Mouse (Mus musculus) small intestine, adult 10 weeks (tissue): Measurements from ENCODE around the gene Ung. TPM values are rescaled to one million over a fixed set of nuclear protein-coding genes. Genes with fewer than 3 reads are reported as not detected.

Experiments used
- polyA plus RNA-seq: library from polyadenylated mRNA; stranded (reverse); fragments of 350-450 nt; fragmentation: Illumina TruSeq; extraction: RNeasy Lipid Tissue Mini Kit (QIAGEN cat#74804); gene quantifications from one replicate; pipeline ENCODE4 v1.2.3, GENCODE M21; 2014; ENCODE audit warnings: low replicate concordance

Gene Ung
- 0.59 TPM for polyA plus RNA-seq

DNA sequence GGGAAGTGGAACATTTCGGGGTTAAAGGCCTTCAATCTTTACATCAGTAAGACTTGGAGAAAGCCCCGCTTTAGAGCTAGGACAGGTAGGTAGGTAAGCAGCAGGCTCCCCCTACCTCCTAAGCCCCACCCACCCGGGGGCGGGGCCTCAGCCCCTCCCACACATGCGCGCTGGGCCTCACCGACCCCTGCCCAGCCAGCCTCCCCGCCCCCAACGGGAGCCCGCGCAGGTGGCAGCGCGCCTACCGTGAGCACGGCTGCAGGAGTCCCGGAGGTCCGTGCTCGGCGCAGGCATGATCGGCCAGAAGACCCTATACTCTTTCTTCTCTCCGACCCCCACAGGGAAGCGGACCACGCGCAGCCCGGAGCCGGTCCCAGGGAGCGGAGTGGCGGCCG lies at the start of gene Ung:
TSS of gene Ung (plus strand) at position 176 of the 395 bp plus-strand sequence.

DNA sequence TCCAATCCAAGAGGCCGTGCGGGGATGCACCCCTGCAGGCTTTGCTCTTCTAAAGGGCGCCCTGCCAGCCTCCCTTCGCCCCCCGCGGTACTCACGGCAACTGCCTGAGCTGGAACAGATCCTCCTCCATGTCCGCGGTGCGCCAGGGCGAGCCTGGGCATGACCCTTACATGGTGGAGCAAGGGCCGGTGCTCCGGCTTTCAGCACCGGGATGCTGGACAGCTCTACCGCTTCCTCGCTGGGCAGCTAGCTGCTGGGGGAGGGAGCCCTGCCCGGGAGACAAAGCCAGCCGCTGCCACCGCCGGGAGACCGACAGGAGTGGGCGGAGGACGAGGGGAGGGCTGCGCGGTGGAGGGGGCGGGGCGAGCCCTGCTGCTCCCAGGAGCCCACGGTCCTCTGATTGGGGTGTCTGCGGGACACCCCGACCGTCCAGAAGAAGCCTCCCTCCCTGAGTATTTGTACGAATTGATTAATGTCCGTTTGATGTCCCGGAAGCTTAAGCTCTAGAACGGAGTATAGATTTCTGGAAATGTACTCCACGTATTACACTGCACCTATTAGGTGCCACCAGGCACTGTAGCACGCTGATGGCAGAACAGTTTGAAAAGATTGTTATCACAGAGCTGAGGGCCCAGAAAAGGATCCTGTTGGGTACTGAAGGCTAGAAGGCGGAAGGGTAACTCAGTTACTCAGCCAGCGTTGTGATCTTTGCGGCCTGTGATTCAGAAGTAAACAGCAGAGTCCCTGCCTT lies 39.0 kb upstream of the Ung start, which contains the start of gene Svop:
TSS of gene Svop (minus strand) at position 514 of the 751 bp plus-strand sequence.

DNA sequence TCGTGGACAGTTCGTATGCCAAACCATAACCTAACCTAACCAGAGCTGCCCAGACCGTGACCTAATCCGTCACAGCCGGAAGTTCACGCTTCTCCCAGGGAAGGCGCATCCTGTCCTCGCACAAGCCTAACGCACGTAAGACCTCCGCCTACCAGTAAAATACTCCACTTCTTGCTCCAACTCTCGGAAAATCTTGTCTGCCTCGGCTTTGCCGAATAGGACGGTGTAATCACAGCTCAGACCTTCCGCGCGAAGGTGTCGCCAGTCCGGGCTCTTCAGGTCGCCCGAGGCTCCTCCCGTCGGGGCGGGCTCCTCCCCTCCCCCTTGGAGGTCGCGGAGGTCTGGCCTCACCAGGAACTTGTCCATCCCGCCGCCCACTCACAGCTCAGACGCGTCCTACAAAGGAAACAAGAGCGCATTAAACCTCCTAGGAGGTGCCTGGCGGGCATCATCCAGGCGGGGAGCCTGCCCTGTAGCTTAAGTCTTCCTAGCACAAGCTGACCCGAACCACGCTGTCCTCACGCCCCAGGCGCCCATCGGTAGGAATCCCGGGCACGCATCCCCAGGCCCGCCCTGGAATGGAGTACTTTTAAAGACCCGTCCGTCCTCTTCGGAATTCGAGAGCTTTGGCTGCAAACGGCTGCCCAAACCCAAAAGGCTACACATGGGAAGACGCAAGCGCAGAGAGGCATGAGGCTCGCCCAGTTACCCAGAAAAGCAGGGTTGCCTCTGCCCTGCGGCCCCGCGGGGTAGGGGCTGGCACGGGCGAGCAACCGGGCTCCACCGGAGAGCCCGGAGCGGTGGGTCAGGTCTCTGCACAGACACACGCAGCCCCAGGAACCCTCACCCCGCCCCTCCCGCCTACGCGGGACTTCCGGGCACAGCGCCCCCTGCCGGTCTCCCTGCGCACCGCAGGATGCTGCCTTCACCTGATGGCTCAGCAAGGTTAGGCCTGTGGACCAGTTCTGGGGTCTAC lies 2.5 kb upstream of the Ung start, which contains the start of gene Alkbh2:
TSS of gene Alkbh2 (minus strand) at position 845 of the 976 bp plus-strand sequence.

GRCm38 (mm10) chr5:114146028-114146888 lies 16.1 kb downstream of the Ung start, which contains the start of gene Acacb:
TSS of gene Acacb (plus strand) at chr5:114146535.

Other genes starting within 250 kb of the Ung start
- gene Coro1c, start 221.6 kb upstream of the Ung start, polyA plus RNA-seq, result 18.3 TPM
- gene Ssh1, start 136.5 kb upstream of the Ung start, polyA plus RNA-seq, result 0.93 TPM
- 1.6 TPM for gene Dao, start 126.7 kb upstream of the Ung start, polyA plus RNA-seq
- gene Usp30, start 64.9 kb upstream of the Ung start, polyA plus RNA-seq, result 1.2 TPM
- not detected for gene Svop, start 38.8 kb upstream of the Ung start, polyA plus RNA-seq
- gene Alkbh2, start 2.2 kb upstream of the Ung start, polyA plus RNA-seq, result not detected
- 0.26 TPM for gene Acacb, start 16.1 kb downstream of the Ung start, polyA plus RNA-seq
- not detected for gene Foxn4, start 143.4 kb downstream of the Ung start, polyA plus RNA-seq
- 0.11 TPM for gene Myo1h, start 158.8 kb downstream of the Ung start, polyA plus RNA-seq